Mouse (Mus musculus): ENCODE results near the gene Tmco4.

Tmco4 gene

GRCm38 (mm10) chr4:139092356-139093195 lies 119.9 kb downstream of the Tmco4 start, which contains the start of gene Nbl1:
Nbl1 (minus strand) TSS chr4:139092993.
- DNase-seq (ENCODE audit: low spot score), result peak; percentile 52

- DNase-seq (ENCODE audit: low spot score), result no peak
These were observed 120.5 kb downstream of the Tmco4 start for GRCm38 (mm10) chr4:139093196-139093530.

- peak; percentile 53 for DNase-seq (ENCODE audit: low spot score)
These were observed 122.7 kb downstream of the Tmco4 start for GRCm38 (mm10) chr4:139095406-139095805.

GRCm38 (mm10) chr4:139096201-139096600 lies 123.5 kb downstream of the Tmco4 start:
- no peak for DNase-seq (ENCODE audit: low spot score)

- DNase-seq (ENCODE audit: low spot score), result no peak
These were observed 127.6 kb downstream of the Tmco4 start for GRCm38 (mm10) chr4:139100326-139100725.

- DNase-seq (ENCODE audit: low spot score), result no peak
These were observed 128.9 kb downstream of the Tmco4 start for GRCm38 (mm10) chr4:139101546-139101945.

- DNase-seq (ENCODE audit: low spot score), result no peak
These were observed 132.8 kb downstream of the Tmco4 start for GRCm38 (mm10) chr4:139105453-139105852.
